Mouse (Mus musculus) CH12.LX (cell line): Measurements from ENCODE around the gene Snx30.

ENCODE experiments used
- EP300 ChIP-seq: IDR thresholded peaks from 2 replicates; pipeline ENCODE4 v1.6.1; 2011; ENCODE audit warnings: low read length, improper control_type of control experiment
- ZC3H11A ChIP-seq: IDR thresholded peaks from 2 replicates; pipeline ENCODE4 v1.6.1; 2012; ENCODE audit warnings: low read depth, mild to moderate bottlenecking, inconsistent platforms, low read length, improper control_type of control experiment
- ZNF384 ChIP-seq: IDR thresholded peaks from 2 replicates; pipeline ENCODE4 v1.6.1; 2012; ENCODE audit warnings: low read depth, low read length, improper control_type of control experiment, inconsistent platforms

- TF ChIP-seq ZC3H11A (no peak), ZNF384 (no peak), EP300 (no peak)
Measured at GRCm38 (mm10) chr4:59831038-59831437, 25.4 kb downstream of the Snx30 start.
